Mouse (Mus musculus): ENCODE results near the gene Cfap77. TPM values are rescaled to one million over a fixed set of nuclear protein-coding genes. Genes with fewer than 3 reads are reported as not detected.

The Cfap77 gene
- polyA plus RNA-seq, 2 experiments: 0.29 to 0.88 TPM

GRCm38 (mm10) chr2:28956874-28957273, 98.0 kb downstream of the Cfap77 start:
- DNase-seq (ENCODE audit: low spot score) (no peak), ATAC-seq (ENCODE audit: low FRiP score, low read depth) (no peak)
- H3K9me3 ChIP-seq (ENCODE audit: control insufficient read depth, low read length): no peaks in the 10 kb centered on the region
- no peaks in the 10 kb centered on the region for H3K36me3 ChIP-seq (ENCODE audit: control insufficient read depth, insufficient read depth, low read length)
- no peaks in the 10 kb centered on the region for H3K4me1 ChIP-seq (ENCODE audit: control insufficient read depth, insufficient read depth, low read length)
- no peak overlapping the region for H3K9ac ChIP-seq (ENCODE audit: low read depth, low read length, severe bottlenecking)
- WGBS: 91% methylated on average over 4 of the region's 4 CpGs
- no peak overlapping the region for H3K27ac ChIP-seq (replicated peaks; ENCODE audit: low read depth, low read length)
- no peak overlapping the region for H3K4me3 ChIP-seq (replicated peaks; ENCODE audit: low read length)
- TF ChIP-seq POLR2A (IDR thresholded peaks at IDR 0.05; ENCODE audit: borderline replicate concordance, extremely low read depth, insufficient read depth, insufficient read length): no peak
- no peaks in the 10 kb centered on the region for H3K27me3 ChIP-seq (ENCODE audit: control insufficient read depth, insufficient read depth, low read length)
- no peak overlapping the region for H3K4me2 ChIP-seq (replicated peaks; ENCODE audit: low read depth, low read length, severe bottlenecking)

DNA sequence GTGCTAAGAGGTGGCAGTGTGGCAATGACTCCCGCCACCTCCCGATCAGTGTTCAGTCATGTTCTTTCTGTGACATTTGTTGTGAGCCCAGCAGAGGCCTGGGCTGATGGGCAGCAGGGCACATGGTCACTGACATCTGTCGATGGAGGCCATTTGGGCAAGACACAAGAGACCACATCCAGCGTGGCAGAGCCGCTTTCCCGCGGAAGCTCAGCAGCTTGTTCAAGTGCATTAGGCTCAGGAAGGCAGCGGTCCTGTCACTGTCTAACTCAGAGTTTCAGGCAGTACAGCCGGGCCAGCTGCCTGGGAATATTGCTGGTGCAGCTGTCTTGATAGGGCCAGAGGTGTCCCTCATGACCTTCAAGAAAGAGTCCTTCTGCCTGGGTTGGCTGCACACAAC, 100.3 kb downstream of the Cfap77 start:
- WGBS: 79% methylated on average over 9 of the region's 9 CpGs
- H3K27ac ChIP-seq (replicated peaks; ENCODE audit: low read depth, low read length): no peak overlapping the region
- no peaks in the 10 kb centered on the region for H3K4me1 ChIP-seq (ENCODE audit: control insufficient read depth, insufficient read depth, low read length)
- no peak overlapping the region for H3K9ac ChIP-seq (ENCODE audit: low read depth, low read length, severe bottlenecking)
- no peaks in the 10 kb centered on the region for H3K27me3 ChIP-seq (ENCODE audit: control insufficient read depth, insufficient read depth, low read length)
- DNase-seq (ENCODE audit: low spot score): no peak
- ATAC-seq (ENCODE audit: low FRiP score, low read depth): no peak
- no peak for TF ChIP-seq POLR2A (IDR thresholded peaks at IDR 0.05; ENCODE audit: borderline replicate concordance, extremely low read depth, insufficient read depth, insufficient read length)
- H3K4me3 ChIP-seq (replicated peaks; ENCODE audit: low read length): no peak overlapping the region
- H3K9me3 ChIP-seq (ENCODE audit: control insufficient read depth, low read length): no peaks in the 10 kb centered on the region
- H3K36me3 ChIP-seq (ENCODE audit: control insufficient read depth, insufficient read depth, low read length): no peaks in the 10 kb centered on the region
- H3K4me2 ChIP-seq (replicated peaks; ENCODE audit: low read depth, low read length, severe bottlenecking): no peak overlapping the region

- Histone ChIP-seq H3K36me3 (ENCODE audit: control insufficient read depth, insufficient read depth, low read length) (no peaks in the 10 kb centered on the region), H3K4me3 (replicated peaks; ENCODE audit: low read length) (no peak overlapping the region), H3K27ac (replicated peaks; ENCODE audit: low read depth, low read length) (no peak overlapping the region), H3K9ac (ENCODE audit: low read depth, low read length, severe bottlenecking) (no peak overlapping the region), H3K9me3 (ENCODE audit: control insufficient read depth, low read length) (no peaks in the 10 kb centered on the region), H3K4me2 (replicated peaks; ENCODE audit: low read depth, low read length, severe bottlenecking) (no peak overlapping the region), H3K27me3 (ENCODE audit: control insufficient read depth, insufficient read depth, low read length) (no peaks in the 10 kb centered on the region), H3K4me1 (ENCODE audit: control insufficient read depth, insufficient read depth, low read length) (no peaks in the 10 kb centered on the region)
- DNase-seq (ENCODE audit: low spot score) (no peak), ATAC-seq (ENCODE audit: low FRiP score, low read depth) (no peak)
- TF ChIP-seq POLR2A (IDR thresholded peaks at IDR 0.05; ENCODE audit: borderline replicate concordance, extremely low read depth, insufficient read depth, insufficient read length): no peak
- WGBS: 13% methylated on average over 8 of the region's 8 CpGs
These were observed 101.9 kb downstream of the Cfap77 start for GRCm38 (mm10) chr2:28952981-28953380.

DNA sequence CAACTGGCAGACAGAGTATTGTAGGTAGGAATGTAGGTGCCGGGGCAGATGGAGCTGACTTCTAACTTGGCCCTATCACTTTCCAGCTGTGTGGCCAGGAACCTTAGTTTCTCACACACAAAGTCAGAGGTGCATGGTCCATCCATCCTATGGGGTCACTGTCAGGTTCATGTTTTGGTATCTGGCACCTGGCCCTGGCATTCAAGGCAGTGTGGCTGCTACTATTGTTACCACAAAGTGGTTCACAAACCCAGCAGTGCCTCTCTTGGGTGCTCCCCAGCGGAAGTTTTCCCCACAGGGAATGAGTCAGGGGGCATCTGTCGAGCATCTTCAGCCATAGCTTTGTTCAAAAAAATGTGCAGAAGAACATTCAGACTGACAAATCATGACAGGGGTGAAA, 108.6 kb downstream of the Cfap77 start:
- no peaks in the 10 kb centered on the region for H3K9me3 ChIP-seq (ENCODE audit: control insufficient read depth, low read length)
- no peak overlapping the region for H3K27ac ChIP-seq (replicated peaks; ENCODE audit: low read depth, low read length)
- DNase-seq (ENCODE audit: low spot score): no peak
- H3K4me3 ChIP-seq (replicated peaks; ENCODE audit: low read length): no peak overlapping the region
- H3K9ac ChIP-seq (ENCODE audit: low read depth, low read length, severe bottlenecking): no peak overlapping the region
- 81% methylated on average over 3 of the region's 3 CpGs for WGBS
- no peak for ATAC-seq (ENCODE audit: low FRiP score, low read depth)
- peaks cover 7% of the 10 kb centered on the region; the same call in 1 of the 2 replicates for H3K4me1 ChIP-seq (ENCODE audit: control insufficient read depth, insufficient read depth, low read length)
- no peaks in the 10 kb centered on the region; the same call in 1 of the 2 replicates for H3K27me3 ChIP-seq (ENCODE audit: control insufficient read depth, insufficient read depth, low read length)
- no peak for TF ChIP-seq POLR2A (IDR thresholded peaks at IDR 0.05; ENCODE audit: borderline replicate concordance, extremely low read depth, insufficient read depth, insufficient read length)
- H3K4me2 ChIP-seq (replicated peaks; ENCODE audit: low read depth, low read length, severe bottlenecking): no peak overlapping the region
- H3K36me3 ChIP-seq (ENCODE audit: control insufficient read depth, insufficient read depth, low read length): no peaks in the 10 kb centered on the region

- Histone ChIP-seq H3K36me3 (ENCODE audit: control insufficient read depth, insufficient read depth, low read length) (no peaks in the 10 kb centered on the region), H3K4me1 (ENCODE audit: control insufficient read depth, insufficient read depth, low read length) (peaks cover 7% of the 10 kb centered on the region; the same call in 1 of the 2 replicates), H3K9me3 (ENCODE audit: control insufficient read depth, low read length) (no peaks in the 10 kb centered on the region), H3K27ac (replicated peaks; ENCODE audit: low read depth, low read length) (no peak overlapping the region), H3K27me3 (ENCODE audit: control insufficient read depth, insufficient read depth, low read length) (no peaks in the 10 kb centered on the region; the same call in 1 of the 2 replicates), H3K4me2 (replicated peaks; ENCODE audit: low read depth, low read length, severe bottlenecking) (no peak overlapping the region), H3K9ac (ENCODE audit: low read depth, low read length, severe bottlenecking) (no peak overlapping the region), H3K4me3 (replicated peaks; ENCODE audit: low read length) (no peak overlapping the region)
- no peak for DNase-seq (ENCODE audit: low spot score)
- ATAC-seq (ENCODE audit: low FRiP score, low read depth): no peak
- no peak for TF ChIP-seq POLR2A (IDR thresholded peaks at IDR 0.05; ENCODE audit: borderline replicate concordance, extremely low read depth, insufficient read depth, insufficient read length)
- 50% methylated on average over 6 of the region's 6 CpGs for WGBS
These were observed 109.5 kb downstream of the Cfap77 start for GRCm38 (mm10) chr2:28945388-28945787.
